31 mouse cellular contexts compared by ENCODE assay signal in the genomic region with DNA sequence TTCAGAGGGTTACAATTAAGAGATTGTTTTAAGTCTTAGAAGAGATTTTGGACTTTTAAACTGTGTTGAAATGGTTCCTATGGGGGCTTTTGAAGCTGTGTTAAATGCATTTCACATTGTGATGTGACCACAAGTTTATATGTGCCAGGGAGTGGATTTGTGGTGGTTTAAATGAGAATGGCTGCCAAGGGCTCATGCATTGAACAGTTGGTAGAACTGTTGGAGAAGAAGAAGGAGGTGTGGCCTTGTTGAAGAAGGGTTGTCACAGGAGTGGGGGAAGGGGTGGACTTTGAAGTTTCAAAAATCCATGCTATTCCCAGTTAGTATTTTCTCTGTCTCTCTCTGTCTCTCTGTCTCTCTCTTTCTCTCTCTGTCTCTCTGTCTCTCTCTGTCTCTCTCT. TPM values are rescaled to one million over a fixed set of nuclear protein-coding genes. Genes with fewer than 3 reads are reported as not detected.
"Had no signal": no experiment of that assay in that cellular context is flagged by ENCODE, and none has a peak within 500 bp of the region (broad histone marks: within the 10 kb centered on the region; RNA-seq: fewer than 3 reads in every experiment).

No protein-coding gene starts in this region.

- H3K27ac ChIP-seq: left cerebral cortex, adult 2 months; limb, embryonic 12.5 days; limb, embryonic 13.5 days; limb, embryonic 15.5 days; liver, embryonic 12.5 days; liver, embryonic 13.5 days; liver, embryonic 14.5 days; liver, embryonic 15.5 days; lung, embryonic 15.5 days; macrophage; midbrain, embryonic 10.5 days; midbrain, embryonic 12.5 days; midbrain, embryonic 13.5 days; midbrain, embryonic 15.5 days; neural tube, embryonic 12.5 days had no signal

- H3K27me3 ChIP-seq: limb, embryonic 12.5 days; limb, embryonic 13.5 days; limb, embryonic 15.5 days; liver, embryonic 12.5 days; liver, embryonic 13.5 days; liver, embryonic 15.5 days; lung, embryonic 15.5 days; megakaryocyte, embryonic 14.5 days; midbrain, embryonic 12.5 days; midbrain, embryonic 13.5 days; midbrain, embryonic 15.5 days; neural tube, embryonic 12.5 days had no signal

- H3K36me3 ChIP-seq: limb, embryonic 12.5 days; limb, embryonic 13.5 days; limb, embryonic 15.5 days; liver, embryonic 12.5 days; liver, embryonic 13.5 days; liver, embryonic 15.5 days; lung, embryonic 15.5 days; midbrain, embryonic 10.5 days; midbrain, embryonic 12.5 days; midbrain, embryonic 13.5 days; midbrain, embryonic 15.5 days; neural tube, embryonic 12.5 days had no signal

- H3K9me3 ChIP-seq: limb, embryonic 12.5 days; limb, embryonic 13.5 days; limb, embryonic 15.5 days; liver, embryonic 12.5 days; liver, embryonic 13.5 days; liver, embryonic 15.5 days; lung, embryonic 15.5 days; megakaryocyte, embryonic 14.5 days; midbrain, embryonic 10.5 days; midbrain, embryonic 12.5 days; midbrain, embryonic 13.5 days; midbrain, embryonic 15.5 days; neural tube, embryonic 12.5 days had no signal

- H3K4me3 ChIP-seq: left cerebral cortex, adult 2 months; limb, embryonic 12.5 days; limb, embryonic 13.5 days; limb, embryonic 15.5 days; liver, embryonic 12.5 days; liver, embryonic 13.5 days; liver, embryonic 15.5 days; lung, embryonic 15.5 days; megakaryocyte, embryonic 14.5 days; midbrain, embryonic 10.5 days; midbrain, embryonic 12.5 days; midbrain, embryonic 13.5 days; midbrain, embryonic 15.5 days; myocyte; neural tube, embryonic 12.5 days had no signal

- ATAC-seq: liver, embryonic 12.5 days; liver, postnatal 0 days; midbrain, embryonic 13.5 days; midbrain, embryonic 15.5 days; midbrain, embryonic 16.5 days had no signal

- DNase-seq: left cerebral cortex, postnatal 4 days; liver; liver, embryonic 13.5 days; liver, postnatal 0 days; lung, adult 2 months; midbrain, embryonic 14.5 days had no signal

- H3K9ac ChIP-seq: limb, embryonic 12.5 days; limb, embryonic 13.5 days; limb, embryonic 15.5 days; liver, embryonic 12.5 days; liver, embryonic 13.5 days; liver, embryonic 14.5 days; liver, embryonic 15.5 days; liver, postnatal 0 days; lung, embryonic 14.5 days; lung, embryonic 15.5 days; midbrain, embryonic 12.5 days; midbrain, embryonic 13.5 days; midbrain, embryonic 15.5 days; neural tube, embryonic 12.5 days had no signal

- H3K4me1 ChIP-seq: limb, embryonic 12.5 days; limb, embryonic 15.5 days; liver, embryonic 12.5 days; liver, embryonic 13.5 days; liver, embryonic 15.5 days; megakaryocyte, embryonic 14.5 days; midbrain, embryonic 12.5 days; midbrain, embryonic 13.5 days; midbrain, embryonic 15.5 days; neural tube, embryonic 12.5 days had no signal

- H3K4me2 ChIP-seq: limb, embryonic 12.5 days; limb, embryonic 13.5 days; limb, embryonic 15.5 days; liver, embryonic 11.5 days; liver, embryonic 12.5 days; liver, embryonic 13.5 days; liver, embryonic 15.5 days; lung, embryonic 14.5 days; lung, embryonic 15.5 days; midbrain, embryonic 11.5 days; midbrain, embryonic 12.5 days; midbrain, embryonic 13.5 days; midbrain, embryonic 15.5 days; neural tube, embryonic 12.5 days had no signal

RNA-seq across cellular contexts. Expression of a gene that starts 23.7 kb away (rescaled TPM):
- polyA plus RNA-seq: limb, embryonic 11.5 days; limb, embryonic 12.5 days; limb, embryonic 13.5 days; limb, embryonic 15.5 days; liver, adult 2 months; liver, embryonic 11.5 days; liver, embryonic 12.5 days; liver, embryonic 13.5 days; liver, embryonic 14.5 days; liver, embryonic 15.5 days; liver, embryonic 16.5 days; liver, postnatal 0 days; lung, adult 2 months; lung, embryonic 14.5 days; lung, embryonic 15.5 days; macrophage; midbrain, embryonic 10.5 days; midbrain, embryonic 11.5 days; midbrain, embryonic 12.5 days; midbrain, embryonic 13.5 days; midbrain, embryonic 14.5 days; midbrain, embryonic 15.5 days; midbrain, embryonic 16.5 days; midbrain, postnatal 0 days; myocyte; neural tube, embryonic 11.5 days; neural tube, embryonic 12.5 days had no signal

RNA-seq across cellular contexts. Expression of a gene that starts 24.6 kb away (rescaled TPM):
- polyA plus RNA-seq: macrophage had no signal
